In genomic region chr5:134739951-134740350, GRCm38 (mm10) we compare ENCODE assay signal across 18 mouse cellular contexts. TPM values are rescaled to one million over a fixed set of nuclear protein-coding genes. Genes with fewer than 3 reads are reported as not detected.
A peak's percentile ranks its signal among the peaks of the same experiment; 100 is the strongest.
DNase-seq lines count a peak whose midpoint lies in the region; ATAC-seq and TF ChIP-seq lines count a peak whose summit lies in the region.
"Had no signal": no experiment of that assay in that cellular context is flagged by ENCODE, and none has a peak within 500 bp of the region (broad histone marks: within the 10 kb centered on the region; RNA-seq: fewer than 3 reads in every experiment).

No protein-coding gene starts in this region.

- no peak for DNase-seq in hindbrain, embryonic 10.5 days (ENCODE audit: low spot score)
- no peak for DNase-seq in lung, postnatal 0 days (ENCODE audit: low spot score)
- DNase-seq in lung, postnatal 4 days = no peak
- no peak for DNase-seq in limb, embryonic 10.5 days (ENCODE audit: low spot score)
- DNase-seq: adrenal gland, postnatal 25 days; cerebellum, adult 18-20 months; cerebellum, adult 9-11 months; cerebellum, postnatal 36 days; forebrain, postnatal 0 days; gastrocnemius, postnatal 10 days had no signal

- no peak overlapping the region for H3K9ac ChIP-seq in heart, embryonic 12.5 days
- no peak overlapping the region for H3K9ac ChIP-seq in heart, embryonic 11.5 days (ENCODE audit: low read depth, low read length)
- no peak overlapping the region for H3K9ac ChIP-seq in hindbrain, embryonic 13.5 days
- no peak overlapping the region for H3K9ac ChIP-seq in lung, postnatal 0 days (replicated peaks; ENCODE audit: low read depth)
- H3K9ac ChIP-seq: forebrain, embryonic 13.5 days; forebrain, postnatal 0 days had no signal

- peaks cover 7% of the 10 kb centered on the region for H3K36me3 ChIP-seq in heart, embryonic 12.5 days
- no peaks in the 10 kb centered on the region for H3K36me3 ChIP-seq in heart, embryonic 11.5 days (ENCODE audit: control insufficient read depth, insufficient read depth, low read length)
- no peaks in the 10 kb centered on the region for H3K36me3 ChIP-seq in hindbrain, embryonic 10.5 days
- no peaks in the 10 kb centered on the region for H3K36me3 ChIP-seq in hindbrain, embryonic 13.5 days
- H3K36me3 ChIP-seq in lung, postnatal 0 days (ENCODE audit: insufficient read depth, low read length) = no peaks in the 10 kb centered on the region
- no peaks in the 10 kb centered on the region for H3K36me3 ChIP-seq in limb, embryonic 10.5 days

- WGBS in heart, embryonic 12.5 days = 60% methylated on average over 3 of the region's 3 CpGs
- 46% methylated on average over 3 of the region's 3 CpGs for WGBS in heart, embryonic 11.5 days (ENCODE audit: insufficient replicate concordance)
- WGBS in hindbrain, embryonic 10.5 days = 55% methylated on average over 3 of the region's 3 CpGs
- 66% methylated on average over 3 of the region's 3 CpGs for WGBS in hindbrain, embryonic 13.5 days
- WGBS in lung, postnatal 0 days = 43% methylated on average over 3 of the region's 3 CpGs
- 58% methylated on average over 3 of the region's 3 CpGs for WGBS in limb, embryonic 10.5 days

- H3K27ac ChIP-seq in heart, embryonic 12.5 days (ENCODE audit: poor library complexity, severe bottlenecking) = 0 out of 2 replicates have a peak overlapping the region, but pooled peaks have one; percentile 28
- no peak overlapping the region for H3K27ac ChIP-seq in heart, embryonic 11.5 days (ENCODE audit: low read depth, low read length)
- H3K27ac ChIP-seq in hindbrain, embryonic 10.5 days = 0 out of 2 replicates have a peak overlapping the region, but pooled peaks have one; percentile 6
- H3K27ac ChIP-seq in hindbrain, embryonic 13.5 days = no peak overlapping the region
- H3K27ac ChIP-seq in lung, postnatal 0 days (ENCODE audit: low read length) = no peak overlapping the region
- H3K27ac ChIP-seq in limb, embryonic 10.5 days = 0 out of 2 replicates have a peak overlapping the region, but pooled peaks have one; percentile 2
- H3K27ac ChIP-seq: forebrain, embryonic 13.5 days had no signal

- no peak for TF ChIP-seq CTCF in lung, postnatal 0 days (IDR thresholded peaks at IDR 0.05)

- no peak overlapping the region for H3K4me3 ChIP-seq in heart, embryonic 12.5 days
- H3K4me3 ChIP-seq in heart, embryonic 11.5 days (ENCODE audit: low read depth, low read length) = no peak overlapping the region
- no peak overlapping the region for H3K4me3 ChIP-seq in hindbrain, embryonic 10.5 days
- H3K4me3 ChIP-seq in hindbrain, embryonic 13.5 days = no peak overlapping the region
- no peak overlapping the region for H3K4me3 ChIP-seq in lung, postnatal 0 days (ENCODE audit: low read depth, low read length)
- H3K4me3 ChIP-seq in limb, embryonic 10.5 days = no peak overlapping the region
- H3K4me3 ChIP-seq: forebrain, embryonic 13.5 days had no signal

- no peak for ATAC-seq in heart, embryonic 12.5 days (ENCODE audit: insufficient number of reproducible peaks, low FRiP score)
- ATAC-seq in heart, embryonic 11.5 days (replicated peaks; ENCODE audit: insufficient number of reproducible peaks, low FRiP score, low TSS enrichment) = no peak
- ATAC-seq in hindbrain, embryonic 13.5 days (ENCODE audit: low FRiP score) = no peak
- ATAC-seq in lung, postnatal 0 days = peak; percentile 2
- ATAC-seq: activated CD4-positive, CD25-positive, alpha-beta regulatory T cell, adult 4 months; forebrain, embryonic 13.5 days; inflammation-experienced regulatory T-cells, adult 6 months; intestine, postnatal 0 days; Patski had no signal

- H3K27me3 ChIP-seq in heart, embryonic 12.5 days (replicated peaks) = peaks cover 19% of the 10 kb centered on the region
- H3K27me3 ChIP-seq in heart, embryonic 11.5 days (ENCODE audit: control insufficient read depth, insufficient read depth, low read length) = peaks cover 2% of the 10 kb centered on the region
- H3K27me3 ChIP-seq in hindbrain, embryonic 10.5 days (ENCODE audit: insufficient read depth, poor library complexity, severe bottlenecking) = peaks cover 31% of the 10 kb centered on the region
- peaks cover 10% of the 10 kb centered on the region; the same call in 1 of the 2 replicates for H3K27me3 ChIP-seq in hindbrain, embryonic 13.5 days
- H3K27me3 ChIP-seq in lung, postnatal 0 days (replicated peaks; ENCODE audit: insufficient read depth, low read length) = no peaks in the 10 kb centered on the region
- H3K27me3 ChIP-seq in limb, embryonic 10.5 days (ENCODE audit: low read depth, poor library complexity, severe bottlenecking) = peaks cover 29% of the 10 kb centered on the region

- TF ChIP-seq EP300 in lung, postnatal 0 days (IDR thresholded peaks at IDR 0.05) = no peak

- H3K4me2 ChIP-seq in heart, embryonic 12.5 days = no peak overlapping the region
- H3K4me2 ChIP-seq in heart, embryonic 11.5 days = no peak overlapping the region
- H3K4me2 ChIP-seq in hindbrain, embryonic 13.5 days = no peak overlapping the region
- no peak overlapping the region for H3K4me2 ChIP-seq in lung, postnatal 0 days (replicated peaks; ENCODE audit: low read depth, low read length)
- H3K4me2 ChIP-seq: forebrain, embryonic 13.5 days had no signal

- no peaks in the 10 kb centered on the region for H3K9me3 ChIP-seq in heart, embryonic 12.5 days (replicated peaks)
- no peaks in the 10 kb centered on the region for H3K9me3 ChIP-seq in heart, embryonic 11.5 days (replicated peaks; ENCODE audit: control insufficient read depth, low read length)
- H3K9me3 ChIP-seq in hindbrain, embryonic 10.5 days = no peaks in the 10 kb centered on the region
- H3K9me3 ChIP-seq in hindbrain, embryonic 13.5 days = no peaks in the 10 kb centered on the region
- H3K9me3 ChIP-seq in lung, postnatal 0 days (ENCODE audit: low read length) = no peaks in the 10 kb centered on the region
- no peaks in the 10 kb centered on the region for H3K9me3 ChIP-seq in limb, embryonic 10.5 days (replicated peaks)
- H3K9me3 ChIP-seq: forebrain, embryonic 13.5 days had no signal

- H3K4me1 ChIP-seq in heart, embryonic 12.5 days (replicated peaks) = peaks cover 30% of the 10 kb centered on the region
- H3K4me1 ChIP-seq in heart, embryonic 11.5 days (ENCODE audit: control insufficient read depth, insufficient read depth, low read length) = peaks cover 3% of the 10 kb centered on the region; the same call in 1 of the 2 replicates
- H3K4me1 ChIP-seq in hindbrain, embryonic 10.5 days (replicated peaks) = peaks cover 30% of the 10 kb centered on the region
- peaks cover 23% of the 10 kb centered on the region for H3K4me1 ChIP-seq in hindbrain, embryonic 13.5 days (replicated peaks)
- 0 out of 2 replicates have a peak, but pooled peaks cover 5% of the 10 kb centered on the region for H3K4me1 ChIP-seq in lung, postnatal 0 days (ENCODE audit: insufficient read depth, low read depth, low read length)
- H3K4me1 ChIP-seq in limb, embryonic 10.5 days = peaks cover 31% of the 10 kb centered on the region

RNA-seq across cellular contexts. Expression of gene Eln, which starts 7.2 kb away (rescaled TPM):
- 147 and 150 TPM in 2 replicates for polyA plus RNA-seq in heart, embryonic 12.5 days (2016; fragmentation: Nextera tagmentation; extraction: Ambion mirVana)
- polyA plus RNA-seq in heart, embryonic 11.5 days (2014; fragmentation: Nextera tagmentation; extraction: Ambion mirVana) = 24.3 and 27.7 TPM in 2 replicates
- 1.2 and 2.3 TPM in 2 replicates for polyA plus RNA-seq in hindbrain, embryonic 10.5 days (2016; fragmentation: Nextera tagmentation; extraction: Ambion mirVana)
- 5.7 and 7.8 TPM in 2 replicates for polyA plus RNA-seq in hindbrain, embryonic 13.5 days (2015; fragmentation: Nextera tagmentation; extraction: Ambion mirVana)
- 1,769 and 1,865 TPM in 2 replicates for polyA plus RNA-seq in lung, postnatal 0 days (2015; fragmentation: Nextera tagmentation; extraction: Ambion mirVana)
- polyA plus RNA-seq in limb, embryonic 10.5 days (2016; fragmentation: Nextera tagmentation; extraction: Ambion mirVana) = 1.0 and 4.2 TPM in 2 replicates
- polyA plus RNA-seq: Patski had no signal

RNA-seq across cellular contexts. Expression of gene Limk1, which starts 51.6 kb away (rescaled TPM):
- 3.4 and 4.4 TPM in 2 replicates for polyA plus RNA-seq in heart, embryonic 12.5 days (2016; fragmentation: Nextera tagmentation; extraction: Ambion mirVana)
- 2.6 and 3.3 TPM in 2 replicates for polyA plus RNA-seq in heart, embryonic 11.5 days (2014; fragmentation: Nextera tagmentation; extraction: Ambion mirVana)
- polyA plus RNA-seq in hindbrain, embryonic 10.5 days (2016; fragmentation: Nextera tagmentation; extraction: Ambion mirVana) = 8.6 and 16.3 TPM in 2 replicates
- polyA plus RNA-seq in hindbrain, embryonic 13.5 days (2015; fragmentation: Nextera tagmentation; extraction: Ambion mirVana) = 21.6 and 23.4 TPM in 2 replicates
- polyA plus RNA-seq in lung, postnatal 0 days (2015; fragmentation: Nextera tagmentation; extraction: Ambion mirVana) = 7.2 and 10.2 TPM in 2 replicates
- 4.4 and 5.3 TPM in 2 replicates for polyA plus RNA-seq in limb, embryonic 10.5 days (2016; fragmentation: Nextera tagmentation; extraction: Ambion mirVana)

Comparison
In these comparisons a context has a peak if more than half of its experiments do, and no peak if none do; other contexts are left out.
1. H3K27ac ChIP-seq: peak in heart, embryonic 12.5 days (single experiment), hindbrain, embryonic 10.5 days (single experiment) and limb, embryonic 10.5 days (single experiment); none in heart, embryonic 11.5 days (single experiment), hindbrain, embryonic 13.5 days (single experiment) and lung, postnatal 0 days (single experiment).
2. RNA of gene Eln, which starts 7.2 kb away (polyA plus RNA-seq): 1,769 to 1,865 TPM in lung, postnatal 0 days; 147 to 150 TPM in heart, embryonic 12.5 days, 24.3 to 27.7 TPM in heart, embryonic 11.5 days, 5.7 to 7.8 TPM in hindbrain, embryonic 13.5 days, 1.0 to 4.2 TPM in limb, embryonic 10.5 days and 1.2 to 2.3 TPM in hindbrain, embryonic 10.5 days; every median in the first group is over 10 times any median in the second.